Mouse (Mus musculus) ES-E14 (cell line): ENCODE measurements at regions not wholly inside any gene's neighbourhood (a gene's known extent, or its start where the extent isn't known, plus 50 kb on each side); places are given as distances from the start of the nearest gene placed in this dataset.

ENCODE experiments used
- CHD2 ChIP-seq: IDR thresholded peaks from 2 replicates; pipeline ENCODE4 v1.6.1; 2014; ENCODE audit warnings: mild to moderate bottlenecking, low read depth, low read length, inconsistent platforms
- ZC3H11A ChIP-seq: IDR thresholded peaks from 2 replicates; pipeline ENCODE4 v1.6.1; 2012; ENCODE audit warnings: low read depth, mild to moderate bottlenecking, inconsistent platforms, low read length, borderline replicate concordance
- ZNF384 ChIP-seq: IDR thresholded peaks from 2 replicates; pipeline ENCODE4 v1.6.1; 2012; ENCODE audit warnings: low read depth, low read length, inconsistent platforms

DNA sequence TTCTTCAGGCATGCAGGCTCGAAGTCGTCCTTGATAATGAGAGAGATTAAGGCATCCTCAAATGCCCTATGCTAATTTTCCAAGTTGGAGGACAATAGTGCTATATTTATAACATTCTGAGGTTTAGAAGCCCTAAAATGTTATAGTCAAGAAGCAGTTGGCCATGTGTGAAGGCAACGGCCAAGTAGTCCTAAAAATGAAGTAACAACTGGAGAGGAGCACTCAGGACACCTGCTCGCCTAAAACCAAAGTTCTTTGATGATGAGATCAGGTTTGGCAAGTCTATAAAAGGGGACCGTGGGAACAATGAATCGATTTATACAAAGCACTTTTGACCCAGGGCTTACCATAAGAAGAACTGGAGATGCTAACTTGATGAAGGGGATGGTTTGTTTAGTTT lies 237.4 kb upstream of the Ppp2r3a start:
- TF ChIP-seq ZNF384 (no peak), ZC3H11A (no peak), CHD2 (no peak)
